Comparison of ENCODE assay signal across 32 mouse cellular contexts in the genomic region with DNA sequence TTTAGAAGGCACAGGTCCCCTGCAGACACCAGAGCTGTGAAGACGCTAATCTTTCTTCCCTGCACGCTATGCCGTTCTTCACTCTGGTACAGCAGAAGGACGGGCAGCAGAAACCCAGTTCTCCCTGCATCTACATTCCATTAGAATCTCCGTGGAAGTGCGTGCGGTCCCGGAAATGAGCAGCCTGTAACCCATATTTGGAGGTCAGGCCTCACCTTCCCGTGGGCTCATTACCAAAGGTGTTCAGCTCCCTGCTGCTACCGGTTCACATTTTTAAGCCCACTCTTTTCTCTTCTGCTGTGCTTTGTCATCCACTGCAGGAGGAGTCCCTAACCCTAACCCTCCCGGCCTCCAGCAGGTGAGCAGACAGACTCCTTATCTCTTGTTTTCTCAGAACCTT.
"Had no signal": no experiment of that assay in that cellular context is flagged by ENCODE, and none has a peak within 500 bp of the region (broad histone marks: within the 10 kb centered on the region; RNA-seq: fewer than 3 reads in every experiment).

No protein-coding gene starts in this region.

- H3K9me3 ChIP-seq: heart, embryonic 13.5 days; heart, embryonic 15.5 days; hindbrain, embryonic 10.5 days; hindbrain, embryonic 12.5 days; hindbrain, embryonic 15.5 days; intestine, embryonic 15.5 days; kidney, embryonic 15.5 days had no signal

- H3K4me3 ChIP-seq: heart, embryonic 13.5 days; heart, embryonic 15.5 days; hindbrain, embryonic 10.5 days; hindbrain, embryonic 12.5 days; hindbrain, embryonic 15.5 days; intestine, embryonic 15.5 days; kidney, embryonic 15.5 days; layer of hippocampus, adult 2 months; left cerebral cortex, adult 2 months had no signal

- H3K27me3 ChIP-seq: hindbrain, embryonic 12.5 days; hindbrain, embryonic 15.5 days; intestine, embryonic 15.5 days had no signal

- H3K27ac ChIP-seq: heart, embryonic 13.5 days; heart, embryonic 15.5 days; hindbrain, embryonic 10.5 days; hindbrain, embryonic 12.5 days; hindbrain, embryonic 14.5 days; hindbrain, embryonic 15.5 days; hindbrain, postnatal 0 days; intestine, embryonic 15.5 days; kidney, embryonic 15.5 days; kidney, postnatal 0 days; layer of hippocampus, adult 2 months; left cerebral cortex, adult 2 months had no signal

- H3K9ac ChIP-seq: heart, embryonic 13.5 days; heart, embryonic 15.5 days; hindbrain, embryonic 12.5 days; hindbrain, embryonic 14.5 days; hindbrain, embryonic 15.5 days; intestine, embryonic 15.5 days; kidney, embryonic 15.5 days had no signal

- DNase-seq: heart, postnatal 10 days; heart, postnatal 14 days; heart, postnatal 36 days; heart, postnatal 4 days; kidney, adult 11 months; kidney, adult 18-20 months; kidney, adult 8-10 months; kidney, adult 9 months; kidney, postnatal 10 days; kidney, postnatal 14 days; kidney, postnatal 25 days; kidney, postnatal 36 days; kidney, postnatal 4 days; layer of hippocampus, adult 9-11 months; layer of hippocampus, postnatal 36 days had no signal

- H3K4me2 ChIP-seq: heart, embryonic 11.5 days; heart, embryonic 13.5 days; heart, embryonic 15.5 days; hindbrain, embryonic 12.5 days; hindbrain, embryonic 14.5 days; hindbrain, embryonic 15.5 days; intestine, embryonic 15.5 days; kidney, embryonic 15.5 days had no signal

- ATAC-seq: hindbrain, embryonic 16.5 days; hindbrain, postnatal 0 days; inflammation-experienced regulatory T-cells, adult 6 months; intestine, embryonic 15.5 days; intestine, embryonic 16.5 days; intestine, postnatal 0 days had no signal

- H3K36me3 ChIP-seq: heart, embryonic 13.5 days; heart, embryonic 15.5 days; hindbrain, embryonic 10.5 days; hindbrain, embryonic 12.5 days; hindbrain, embryonic 15.5 days; intestine, embryonic 15.5 days; kidney, embryonic 15.5 days had no signal
